Mouse (Mus musculus): ENCODE results near the gene Dmap1.

Gene Dmap1

DNA sequence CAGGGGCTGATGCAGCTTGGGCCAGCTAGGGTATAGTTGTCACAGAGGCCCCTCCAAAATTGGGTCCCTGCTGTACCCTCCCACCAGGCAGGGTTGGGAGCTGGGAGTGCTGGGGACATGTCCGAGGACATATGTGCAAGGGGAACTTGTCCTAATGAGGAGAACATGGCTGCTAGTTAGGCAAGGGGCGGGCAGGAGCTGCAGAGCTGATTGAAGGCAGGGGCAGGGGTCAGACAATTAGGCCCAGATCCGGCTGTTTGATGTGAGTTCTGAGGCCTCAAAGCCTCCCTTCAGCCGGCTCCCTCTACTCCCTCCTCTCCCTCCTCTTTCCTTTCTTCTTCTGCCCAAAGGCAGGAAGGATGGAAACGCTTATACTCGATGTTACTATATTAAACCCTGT lies 25.1 kb downstream of the Dmap1 start:
- DNase-seq (ENCODE audit: low read depth, low spot score) = no peak

DNA sequence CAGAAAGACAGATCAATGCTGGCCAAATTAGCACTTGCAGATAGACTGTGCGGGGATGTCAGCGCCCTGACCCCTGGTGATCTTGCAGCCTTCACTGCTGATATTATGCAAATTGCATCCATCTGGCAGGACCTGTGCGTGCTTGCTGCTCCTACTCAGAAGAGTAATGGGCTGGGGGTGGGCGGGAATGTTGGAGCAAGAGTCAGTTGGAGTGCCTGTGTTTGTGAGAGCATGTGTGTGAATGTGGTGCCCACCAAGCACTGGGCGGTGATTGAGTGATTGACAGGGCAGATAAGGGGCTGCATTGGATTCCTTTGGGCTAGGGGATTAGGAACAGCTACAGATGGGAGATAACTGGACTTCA lies 26.6 kb downstream of the Dmap1 start:
- DNase-seq (ENCODE audit: low read depth, low spot score) = no peak

DNA sequence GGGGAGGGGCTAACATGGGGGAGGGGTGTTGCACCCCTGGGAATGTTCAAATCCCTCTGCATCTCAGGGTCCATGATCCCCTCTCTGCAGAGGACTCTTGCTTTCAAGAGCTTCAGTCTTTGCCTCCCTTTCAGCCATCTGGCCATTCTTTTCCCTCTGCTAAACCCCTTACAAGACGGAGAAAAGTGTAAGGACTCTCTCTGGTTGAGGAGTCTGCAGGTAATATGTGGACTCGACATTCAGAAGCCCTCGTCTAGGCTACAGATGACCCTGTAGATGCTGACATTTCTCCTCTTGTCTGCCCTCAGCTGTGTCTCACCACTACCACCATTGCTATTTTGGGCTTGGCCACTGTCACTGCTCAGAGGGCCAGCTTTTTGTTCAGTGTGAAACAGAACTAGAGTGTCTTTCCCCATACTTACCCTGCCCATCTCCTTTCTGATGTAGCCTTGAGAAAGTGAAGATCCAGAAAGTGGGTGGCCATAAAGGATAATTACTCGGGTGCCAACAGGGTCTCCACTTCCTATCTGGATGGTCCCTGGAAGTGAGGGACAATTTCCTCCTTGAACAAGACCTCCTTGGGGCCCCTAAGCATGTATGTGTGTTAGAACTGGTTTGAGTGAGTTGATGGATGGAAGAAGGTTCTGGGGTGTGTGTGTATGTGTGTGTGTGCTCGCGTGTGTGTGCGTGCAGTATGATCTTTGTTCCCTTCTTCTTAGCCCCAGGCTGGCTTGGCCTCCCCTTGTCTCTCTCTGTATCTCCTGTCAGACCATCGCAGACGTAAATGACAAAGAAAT lies 27.2 kb downstream of the Dmap1 start:
- no peak for DNase-seq (ENCODE audit: low read depth, low spot score)

DNA sequence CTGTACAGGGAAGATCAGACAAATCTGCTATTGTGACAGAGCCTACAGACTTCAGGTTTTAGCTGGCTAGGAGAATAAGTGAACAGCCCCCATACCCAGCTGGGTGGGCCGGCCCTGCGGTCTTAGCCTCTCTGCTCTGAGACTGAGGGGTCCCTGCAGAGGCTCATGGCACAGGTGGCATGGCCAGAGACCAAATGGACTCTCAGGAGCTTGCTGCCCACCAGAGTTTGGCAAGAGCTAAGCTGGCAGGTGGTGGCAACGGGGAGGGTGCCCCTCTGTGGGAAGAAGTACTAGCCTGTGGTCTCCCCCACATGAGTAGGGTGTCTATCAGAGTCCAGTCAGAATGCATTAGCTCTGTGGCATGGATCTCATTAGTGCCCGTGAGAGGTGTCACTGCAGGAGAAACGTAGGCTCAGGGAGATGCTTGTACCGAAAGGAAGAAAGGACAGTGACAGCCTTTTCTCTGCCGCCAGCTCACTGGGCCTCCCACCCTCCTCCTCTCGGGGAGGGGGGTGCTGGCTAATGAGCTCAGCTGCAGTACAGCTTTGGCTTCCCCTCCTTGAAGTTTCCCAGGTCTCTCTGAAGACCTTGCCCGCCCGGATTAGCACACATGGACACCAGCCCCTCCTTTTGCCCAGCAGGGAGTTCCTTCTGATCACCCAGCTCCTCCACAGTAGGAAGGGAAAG lies 27.9 kb downstream of the Dmap1 start:
- no peak for DNase-seq (ENCODE audit: low read depth, low spot score)

DNA sequence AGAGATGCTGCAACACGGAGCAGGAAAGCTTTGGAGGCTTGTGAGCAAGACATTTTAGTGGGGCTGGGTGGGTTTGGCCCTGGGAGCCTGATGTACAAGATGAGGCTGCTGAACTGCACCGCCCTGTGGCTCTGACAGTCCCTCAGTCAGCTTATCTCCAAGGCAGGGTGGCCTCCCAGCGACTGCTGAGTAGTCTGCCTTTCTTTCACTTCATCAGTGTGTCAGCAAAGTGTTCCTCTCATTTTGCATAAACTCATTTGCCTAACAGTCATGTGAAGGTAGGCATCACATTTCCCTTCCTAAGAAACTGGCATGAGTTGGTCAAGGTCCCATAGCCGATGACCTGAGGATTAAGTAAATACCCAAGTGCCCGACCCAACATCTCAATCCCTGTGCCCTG lies 29.3 kb downstream of the Dmap1 start:
- DNase-seq (ENCODE audit: low read depth, low spot score) = no peak

DNA sequence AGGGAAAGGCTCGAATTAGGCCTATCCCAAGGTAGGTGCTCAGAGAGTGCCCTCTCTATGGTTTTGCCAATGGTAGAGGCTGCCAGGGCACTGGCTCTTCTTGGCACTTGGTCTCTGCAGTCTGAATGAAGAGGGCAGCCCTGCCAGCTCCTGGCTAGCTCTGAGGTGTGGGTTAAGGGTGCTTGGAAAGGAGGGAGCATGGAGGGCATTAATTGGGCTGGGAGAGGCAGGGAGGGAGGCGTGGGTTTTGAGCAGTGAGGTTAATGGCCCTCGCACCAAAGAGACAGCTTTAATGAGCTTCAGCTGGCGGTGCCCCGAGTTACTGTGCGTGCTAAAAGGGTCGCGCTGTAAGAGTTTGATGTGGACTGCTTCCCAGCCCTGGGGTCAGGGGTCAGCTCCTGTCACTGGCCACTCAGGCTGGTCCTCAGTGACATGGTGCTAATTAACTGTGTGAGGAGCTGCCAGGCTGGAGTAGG lies 30.4 kb downstream of the Dmap1 start:
- no peak for DNase-seq (ENCODE audit: low read depth, low spot score)

DNA sequence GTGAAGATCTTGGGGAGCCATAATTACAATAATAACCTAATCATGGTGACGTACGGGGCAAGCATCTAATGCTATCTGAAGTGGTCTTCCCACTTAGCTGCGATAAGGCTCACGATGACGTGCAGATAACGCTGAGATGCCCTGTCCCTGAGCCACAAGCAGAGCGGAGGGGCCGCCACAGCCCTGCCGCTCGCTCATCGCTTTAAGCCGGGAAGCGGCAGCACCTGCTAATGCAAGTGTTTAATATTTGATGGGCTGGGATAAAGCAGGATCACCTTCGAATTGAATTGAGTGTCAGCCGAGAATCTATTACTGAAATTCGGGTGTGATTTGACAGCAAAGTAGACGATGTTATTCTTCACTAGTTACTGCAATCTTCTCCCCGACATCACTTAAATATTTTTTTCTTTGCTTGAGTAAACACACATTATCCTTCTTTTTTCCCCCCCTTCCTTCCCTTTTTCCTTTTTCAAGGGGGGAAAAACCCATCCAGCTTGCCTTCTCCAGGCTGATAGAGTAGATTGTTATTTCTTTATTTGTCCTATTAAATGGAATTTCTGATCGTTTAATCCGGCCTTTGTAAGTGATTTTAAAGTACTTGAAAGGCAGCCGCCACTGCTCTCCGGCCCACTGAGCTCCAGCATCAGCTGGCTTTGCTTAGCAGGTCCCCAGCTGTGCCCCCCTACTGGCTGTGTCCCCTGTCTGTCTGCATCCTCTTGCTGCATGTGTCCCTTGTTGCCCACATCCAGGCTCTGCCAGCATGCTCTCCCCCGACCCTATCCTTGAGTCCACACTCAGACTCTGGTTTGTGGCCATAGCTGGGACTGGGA lies 34.9 kb downstream of the Dmap1 start:
- DNase-seq (ENCODE audit: low read depth, low spot score) = no peak

DNA sequence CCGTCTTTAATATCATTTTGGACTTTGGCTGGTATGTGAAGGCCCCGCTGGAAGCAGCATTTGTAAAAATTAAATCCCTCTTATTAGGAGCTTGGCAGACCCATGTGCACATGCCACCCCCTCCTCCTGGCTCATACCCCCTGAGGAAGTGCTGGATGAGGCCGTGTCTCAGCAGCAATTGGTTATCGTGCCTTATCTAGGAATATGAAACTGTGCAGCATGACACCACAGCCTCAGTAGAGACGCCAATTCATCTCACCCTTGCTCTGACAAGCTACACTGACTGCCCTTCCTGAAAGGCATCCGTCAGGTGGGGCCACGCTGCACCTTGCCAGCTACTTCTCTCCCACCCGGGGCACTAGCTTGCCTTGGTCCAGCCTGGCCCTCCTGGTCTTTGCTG lies 35.6 kb downstream of the Dmap1 start:
- no peak for DNase-seq (ENCODE audit: low read depth, low spot score)

DNA sequence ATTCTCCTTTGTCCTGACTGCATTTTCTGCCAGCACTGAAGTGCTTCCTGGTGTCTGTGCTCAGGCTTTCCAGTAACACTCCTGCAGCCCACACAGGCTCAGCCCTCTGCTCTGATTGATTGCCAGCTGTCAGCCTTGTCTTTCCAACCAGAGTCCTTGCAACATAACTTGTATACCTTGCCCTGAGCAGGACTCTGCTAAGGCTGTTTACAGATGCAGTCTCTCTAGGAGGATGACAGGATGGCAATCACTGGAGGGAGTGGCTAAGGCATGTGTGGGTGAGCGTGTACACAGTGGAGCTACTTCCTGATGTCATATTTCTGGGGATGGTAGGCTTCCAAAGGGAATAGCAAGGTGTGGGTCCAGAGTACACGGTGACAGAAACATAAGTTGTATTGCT lies 36.2 kb downstream of the Dmap1 start:
- no peak for DNase-seq (ENCODE audit: low read depth, low spot score)

DNA sequence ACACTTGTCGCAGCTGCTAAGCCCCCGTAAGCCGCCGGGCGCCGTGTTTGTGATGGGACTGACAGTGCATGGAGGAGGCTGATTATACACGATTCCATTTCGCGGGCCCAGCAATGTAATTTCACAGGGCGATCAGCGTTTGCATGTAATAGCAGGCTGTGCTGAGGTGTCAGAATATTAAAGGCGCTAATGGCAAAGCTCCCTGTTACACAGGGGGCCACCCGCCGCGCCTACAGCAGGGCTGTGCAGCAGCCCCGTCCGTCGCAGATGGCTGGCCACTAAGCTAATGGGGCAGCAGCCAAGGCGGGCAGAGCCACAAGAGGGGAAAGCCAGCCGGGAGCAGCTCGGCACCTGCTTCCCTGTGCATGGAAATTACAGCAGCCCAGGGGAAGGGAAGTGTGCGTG lies 37.0 kb downstream of the Dmap1 start:
- DNase-seq (ENCODE audit: low read depth, low spot score) = no peak

DNA sequence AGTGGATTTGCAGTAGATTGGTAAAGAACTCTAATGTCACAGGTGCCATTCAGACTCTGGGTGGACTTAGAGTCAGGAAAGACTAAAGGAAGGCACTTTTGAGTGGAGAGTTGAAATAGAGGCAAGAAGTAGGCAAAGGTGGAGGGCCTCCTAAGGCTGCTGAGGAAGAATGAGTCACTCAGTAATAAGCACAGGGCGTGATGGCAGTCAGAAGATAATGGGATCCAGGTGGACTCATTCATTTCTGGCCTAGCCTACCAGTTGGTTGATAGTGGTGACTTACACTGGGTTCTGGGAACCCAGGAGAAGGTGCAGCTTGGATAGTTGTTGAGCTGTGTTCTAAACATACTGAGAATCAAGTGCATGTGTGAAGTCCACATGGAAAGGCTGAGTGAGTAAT lies 40.3 kb downstream of the Dmap1 start:
- DNase-seq (ENCODE audit: low read depth, low spot score) = no peak

DNA sequence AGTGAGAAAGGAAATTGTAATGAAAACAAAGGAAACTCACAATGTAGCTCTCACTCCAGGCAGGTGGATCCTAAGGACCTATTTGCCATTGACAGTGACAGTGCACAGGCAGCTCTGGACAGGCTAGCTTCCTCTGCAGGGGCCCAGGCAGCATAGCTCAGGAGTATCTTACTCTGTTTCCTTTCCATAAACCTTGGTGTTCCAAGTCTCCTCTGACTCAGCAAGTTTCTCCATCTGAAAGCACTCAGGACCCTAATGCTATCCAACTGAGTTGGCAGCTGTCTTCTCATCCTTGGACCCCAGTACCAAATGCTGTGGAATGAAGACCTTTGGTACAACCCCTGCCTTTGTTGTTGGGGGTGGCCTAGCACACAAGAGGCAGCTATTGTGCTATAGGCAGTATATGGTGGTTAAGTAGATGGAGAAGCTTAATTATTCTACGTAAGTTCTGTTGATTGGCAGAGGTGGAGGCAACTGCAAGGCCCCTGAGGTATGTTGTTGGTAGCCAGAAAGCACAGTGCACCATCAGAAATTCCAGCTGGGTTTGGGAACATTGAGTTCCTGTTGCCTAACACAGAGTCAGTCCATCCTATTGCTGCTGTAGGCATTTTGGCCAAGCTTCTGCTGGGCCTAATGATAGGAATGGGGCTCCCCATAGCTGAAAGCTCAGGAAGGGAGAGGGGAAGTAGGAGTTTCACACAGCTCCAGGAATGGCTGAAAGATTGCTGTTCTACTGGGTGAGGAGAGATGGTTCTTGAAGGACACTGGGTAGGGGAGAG lies 41.0 kb downstream of the Dmap1 start:
- DNase-seq (ENCODE audit: low read depth, low spot score) = no peak

DNA sequence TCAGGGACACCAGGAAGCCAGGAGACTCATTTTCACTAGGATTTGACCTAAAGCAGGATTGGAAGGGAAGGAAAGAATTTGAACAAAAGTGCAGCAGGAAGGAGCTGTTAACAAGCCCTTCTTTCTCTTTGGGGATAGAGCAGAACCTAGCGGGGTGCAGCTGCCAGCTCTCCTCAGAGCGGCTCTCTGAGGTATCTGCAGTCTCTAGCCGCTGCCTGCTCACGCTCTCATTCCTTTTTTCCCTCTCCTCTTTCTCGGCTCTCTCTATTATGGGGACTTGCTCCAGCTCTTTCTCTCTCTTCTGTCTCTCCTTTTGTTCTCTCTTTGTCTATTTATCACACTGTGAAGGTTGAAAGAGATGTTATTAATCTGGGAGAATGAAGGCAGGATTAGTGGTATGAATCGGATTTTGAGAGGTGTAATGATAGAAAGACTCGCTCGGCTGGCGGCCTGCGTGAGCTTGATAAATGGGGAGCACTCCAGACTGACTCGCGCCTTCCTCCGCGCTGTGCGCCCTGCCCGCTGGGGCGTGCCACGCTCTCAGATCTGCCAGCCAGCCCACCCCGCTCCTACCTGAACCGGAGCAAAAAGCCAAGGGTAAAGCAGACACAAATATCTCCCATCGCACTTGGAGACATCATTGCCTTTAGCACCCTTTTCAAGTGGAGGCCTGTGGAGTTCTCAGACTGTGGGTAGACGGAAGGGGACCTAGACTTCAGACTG lies 45.0 kb downstream of the Dmap1 start:
- DNase-seq (ENCODE audit: low read depth, low spot score) = no peak

DNA sequence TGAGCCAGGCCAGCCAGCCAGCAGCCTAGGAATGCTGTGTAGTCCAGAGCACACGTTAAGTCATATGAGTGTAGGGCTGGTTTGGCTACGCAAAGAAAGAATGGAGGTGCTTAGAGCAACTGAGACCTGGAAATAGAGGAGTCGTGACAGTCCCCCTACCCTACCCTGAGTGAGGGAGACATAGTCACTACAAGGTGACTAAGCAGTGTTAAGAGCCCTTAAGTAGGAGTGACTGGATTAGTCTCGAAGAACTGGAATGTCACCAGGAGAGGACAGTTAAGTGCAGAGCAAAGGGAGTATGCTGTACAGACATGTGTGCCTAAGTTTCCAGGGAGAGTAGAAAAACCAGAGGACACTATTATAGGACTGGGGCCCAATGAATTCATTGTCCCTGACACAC lies 45.9 kb downstream of the Dmap1 start:
- DNase-seq (ENCODE audit: low read depth, low spot score) = no peak

DNA sequence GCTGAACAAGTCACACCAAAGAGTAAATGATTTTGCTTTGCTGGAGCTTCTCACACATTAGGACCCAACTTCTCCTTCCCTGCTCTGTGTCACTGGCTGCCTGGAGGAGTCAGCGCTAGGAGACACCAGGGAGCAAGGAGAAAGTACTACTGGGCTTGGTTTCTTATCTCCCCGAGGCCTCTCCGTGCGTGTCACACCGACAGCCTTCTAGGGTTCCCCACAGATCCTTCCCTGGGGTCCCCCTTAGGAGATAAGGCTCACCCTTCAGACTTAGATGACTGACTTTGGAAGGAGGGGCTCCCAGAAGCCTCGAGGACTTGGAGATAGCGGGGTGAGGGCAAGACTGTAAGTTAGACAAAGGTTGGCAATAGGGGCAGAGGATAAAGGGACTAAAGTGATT lies 47.4 kb downstream of the Dmap1 start:
- no peak for DNase-seq (ENCODE audit: low read depth, low spot score)

DNA sequence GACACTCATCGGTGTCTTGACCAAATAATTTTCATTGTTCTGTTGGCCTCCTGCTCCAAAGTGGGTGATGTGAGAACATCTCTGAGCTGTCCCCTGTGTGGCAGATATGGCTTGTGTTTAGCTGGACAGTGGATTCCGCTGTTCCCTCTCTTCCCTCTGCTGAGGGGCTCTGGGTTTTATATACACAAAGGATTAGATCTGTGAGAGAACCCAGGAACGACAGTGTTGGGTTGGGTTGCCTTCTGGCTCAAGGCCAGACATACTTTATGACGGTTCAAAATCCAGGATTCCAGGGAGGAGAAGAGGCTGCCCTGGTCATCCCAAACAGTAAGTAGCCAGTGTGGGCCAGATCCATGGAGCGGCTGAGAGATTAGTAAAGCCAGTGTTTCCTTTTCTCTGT lies 48.5 kb downstream of the Dmap1 start:
- no peak for DNase-seq (ENCODE audit: low read depth, low spot score)

DNA sequence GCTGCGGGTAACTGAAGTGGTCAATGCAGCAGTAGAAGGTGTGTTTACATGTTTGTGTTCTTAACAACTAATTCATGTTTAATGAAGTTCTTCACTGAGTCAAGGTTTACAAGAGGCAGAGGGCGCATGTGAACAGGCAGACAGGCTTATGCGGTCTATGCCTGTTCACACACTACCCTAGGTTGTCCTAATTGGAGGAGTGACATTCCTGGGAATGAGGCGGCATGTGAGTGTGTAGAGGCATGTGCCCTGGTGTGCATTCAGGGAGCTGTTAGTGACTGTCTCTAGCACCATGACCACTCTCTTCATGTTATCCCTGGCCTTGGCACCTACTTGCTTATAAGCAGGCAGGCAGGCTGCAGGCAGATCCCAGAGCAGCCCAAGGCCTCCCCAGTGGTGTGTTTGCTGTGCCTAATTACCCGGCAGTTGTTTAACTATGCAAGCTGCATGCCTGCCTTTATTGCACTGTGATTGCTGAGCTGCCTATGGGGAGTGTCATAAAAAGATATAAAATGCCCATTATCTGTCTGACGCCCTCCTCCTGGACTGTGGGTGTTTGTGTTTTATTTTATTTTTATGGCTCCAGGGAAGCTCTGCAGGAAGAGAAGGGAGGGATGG lies 51.9 kb downstream of the Dmap1 start:
- no peak for DNase-seq (ENCODE audit: low read depth, low spot score)

DNA sequence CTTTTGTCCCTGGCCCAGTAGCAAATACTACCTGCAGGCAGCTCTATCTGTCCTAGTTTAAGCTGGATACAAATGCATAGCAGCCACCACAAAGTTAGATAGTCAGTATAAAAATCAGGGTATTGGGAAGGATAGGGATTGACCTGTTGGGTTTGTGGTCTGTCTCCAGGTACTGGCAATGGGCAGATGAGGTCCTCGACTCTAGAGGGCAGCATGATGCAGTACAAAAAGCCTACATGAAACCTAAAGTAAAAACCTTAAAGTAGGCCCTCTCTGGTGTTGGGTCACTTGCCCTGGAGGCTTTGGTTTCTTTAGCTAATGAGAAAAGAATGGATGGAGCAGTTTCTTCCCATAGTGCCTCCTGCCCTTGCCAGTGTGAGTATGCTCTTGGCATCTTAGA lies 53.6 kb downstream of the Dmap1 start:
- no peak for DNase-seq (ENCODE audit: low read depth, low spot score)
